Mouse (Mus musculus) testis, adult 2 months (tissue): ENCODE results near the gene Lgi4. TPM values are rescaled to one million over a fixed set of nuclear protein-coding genes. Genes with fewer than 3 reads are reported as not detected.

Source experiments
- H3K27ac ChIP-seq: fragments of 200-500 bp; 2 replicates; pipeline ENCODE4 v1.5.1; 2012; ENCODE audit warnings: low read depth, low read length; ENCODE audit not compliant: control insufficient read depth, insufficient read depth
- H3K27me3 ChIP-seq: fragments of 200-500 bp; 2 replicates; pipeline ENCODE4 v1.6.1; 2012; ENCODE audit warnings: mild to moderate bottlenecking, low read length, moderate library complexity; ENCODE audit not compliant: control insufficient read depth, insufficient read depth
- H3K36me3 ChIP-seq: fragments of 200-500 bp; 2 replicates; pipeline ENCODE4 v1.6.1; 2012; ENCODE audit warnings: mild to moderate bottlenecking, low read length; ENCODE audit not compliant: control insufficient read depth, insufficient read depth
- H3K4me1 ChIP-seq: fragments of 200-500 bp; 2 replicates; pipeline ENCODE4 v1.6.1; 2012; ENCODE audit warnings: low read length; ENCODE audit not compliant: control insufficient read depth, insufficient read depth
- H3K4me3 ChIP-seq: fragments of 200-500 bp; 2 replicates; pipeline ENCODE4 v1.5.1; 2012; ENCODE audit warnings: low read depth, mild to moderate bottlenecking, low read length, moderate library complexity, mixed read lengths; ENCODE audit not compliant: control insufficient read depth
- CTCF ChIP-seq: fragments of 200-500 bp; IDR thresholded peaks from 2 replicates; pipeline ENCODE4 v1.5.1; 2012; ENCODE audit warnings: low read depth, mild to moderate bottlenecking, inconsistent platforms, low read length, moderate library complexity; ENCODE audit not compliant: control insufficient read depth, insufficient read depth, insufficient replicate concordance
- POLR2A ChIP-seq: fragments of 200-500 bp; IDR thresholded peaks from 2 replicates; pipeline ENCODE4 v1.6.1; 2012; ENCODE audit warnings: low read depth, mild to moderate bottlenecking, inconsistent platforms, low read length, moderate library complexity; ENCODE audit not compliant: control insufficient read depth
- polyA plus RNA-seq: library from polyadenylated mRNA; depleted of rRNA; stranded (reverse); fragments of >200 nt; gene quantifications from 2 replicates; pipeline ENCODE4 v1.2.3, GENCODE M21; 2012

Gene Lgi4
- polyA plus RNA-seq, 1 experiment, result 2.0 TPM

DNA sequence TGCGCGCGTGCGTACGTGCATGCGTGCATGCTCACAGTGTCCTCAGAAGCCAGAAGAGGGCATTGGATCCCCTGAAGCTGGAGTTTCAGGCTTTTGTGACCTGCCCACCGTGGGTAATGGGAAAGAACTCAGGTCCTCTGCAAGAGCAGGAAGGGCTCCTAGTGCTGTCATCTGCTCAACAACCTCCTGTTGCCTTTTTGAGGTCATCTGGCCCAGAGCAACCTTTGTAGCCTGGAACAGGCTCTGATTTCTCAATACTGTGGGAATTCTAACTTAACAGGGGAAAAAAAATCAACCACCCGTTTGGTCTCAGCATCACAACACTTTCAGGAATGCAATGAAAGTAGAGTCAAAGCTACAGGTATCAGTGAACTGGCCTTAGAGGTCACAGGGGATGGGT, 20.5 kb downstream of the Lgi4 start:
- H3K27ac ChIP-seq, result no peak overlapping the region
- TF ChIP-seq CTCF (no peak), POLR2A (no peak)
- H3K4me3 ChIP-seq, result no peak overlapping the region
- no peaks in the 10 kb centered on the region for H3K36me3 ChIP-seq
- peaks cover 3% of the 10 kb centered on the region for H3K4me1 ChIP-seq
- no peaks in the 10 kb centered on the region for H3K27me3 ChIP-seq

DNA sequence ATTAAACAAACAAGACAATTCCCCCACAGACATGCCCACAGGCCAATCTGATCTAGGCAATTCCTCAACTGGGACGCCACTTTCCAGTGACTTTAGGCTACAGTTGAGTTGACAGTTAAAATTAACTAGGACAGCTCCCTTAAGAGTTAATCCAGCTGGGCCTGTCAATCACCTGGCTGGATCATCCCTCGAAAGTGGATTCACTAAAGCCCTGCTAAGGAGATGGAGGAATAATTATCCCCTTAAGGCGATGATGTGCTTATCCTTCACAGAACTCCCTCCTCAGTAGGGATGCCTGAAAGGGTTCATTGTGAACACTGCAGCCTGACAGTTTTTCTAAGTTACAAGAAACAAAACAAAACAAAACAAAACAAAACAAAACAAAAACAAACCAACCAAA, 21.5 kb downstream of the Lgi4 start:
- Histone ChIP-seq H3K4me1 (peaks cover 3% of the 10 kb centered on the region), H3K36me3 (no peaks in the 10 kb centered on the region), H3K27me3 (no peaks in the 10 kb centered on the region), H3K4me3 (no peak overlapping the region), H3K27ac (no peak overlapping the region)
- TF ChIP-seq POLR2A, result no peak
- TF ChIP-seq CTCF, result no peak

DNA sequence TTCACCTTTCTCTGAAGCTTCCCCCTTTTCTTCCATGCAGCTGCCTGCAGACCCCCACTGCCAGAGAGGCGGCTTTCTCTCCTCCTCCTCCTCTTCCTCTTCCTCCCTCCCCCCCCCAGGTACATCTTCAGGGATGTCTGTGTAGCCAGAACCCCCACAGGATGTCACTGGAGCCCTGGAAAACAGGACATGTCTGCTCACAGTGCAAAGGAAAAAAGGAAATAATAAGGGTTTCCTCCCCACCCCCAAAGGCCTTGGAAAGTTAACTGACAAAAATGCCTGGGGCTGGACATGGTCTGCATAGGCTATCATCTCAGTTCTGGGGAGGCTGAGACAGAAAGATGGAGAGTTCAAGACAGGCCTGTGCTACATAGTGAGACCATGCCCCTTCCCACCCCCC, 22.0 kb downstream of the Lgi4 start:
- Histone ChIP-seq H3K36me3 (no peaks in the 10 kb centered on the region), H3K27ac (no peak overlapping the region)

DNA sequence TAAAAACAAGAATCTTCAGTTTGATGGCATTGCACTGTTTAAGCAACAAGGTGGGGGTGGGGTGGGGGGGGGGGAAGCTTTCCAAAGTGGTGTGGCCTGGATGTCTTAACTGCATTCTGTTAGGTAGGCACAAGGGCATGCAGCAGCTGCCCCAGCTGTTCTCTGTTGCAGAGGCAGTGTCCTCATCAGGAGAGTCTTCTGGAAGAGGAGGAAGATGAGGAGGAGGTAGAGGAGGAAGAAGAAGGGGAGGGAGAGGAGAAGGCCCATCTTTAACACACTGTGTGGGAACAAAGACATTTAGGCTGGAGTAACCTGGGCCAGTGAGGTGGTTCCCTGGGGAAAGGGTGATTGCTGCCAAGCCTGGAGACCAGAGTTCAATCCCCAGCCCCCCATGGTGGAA, 23.0 kb downstream of the Lgi4 start:
- Histone ChIP-seq H3K36me3 (no peaks in the 10 kb centered on the region), H3K4me3 (no peak overlapping the region), H3K27ac (no peak overlapping the region), H3K27me3 (no peaks in the 10 kb centered on the region), H3K4me1 (peaks cover 3% of the 10 kb centered on the region)
- TF ChIP-seq CTCF, result no peak
- TF ChIP-seq POLR2A, result no peak

More for the DNA sequence above, 22.0 kb downstream of the Lgi4 start:
- no peak overlapping the region for H3K4me3 ChIP-seq
- H3K27me3 ChIP-seq, result no peaks in the 10 kb centered on the region
- no peak for TF ChIP-seq CTCF
- no peak for TF ChIP-seq POLR2A
- peaks cover 3% of the 10 kb centered on the region for H3K4me1 ChIP-seq

DNA sequence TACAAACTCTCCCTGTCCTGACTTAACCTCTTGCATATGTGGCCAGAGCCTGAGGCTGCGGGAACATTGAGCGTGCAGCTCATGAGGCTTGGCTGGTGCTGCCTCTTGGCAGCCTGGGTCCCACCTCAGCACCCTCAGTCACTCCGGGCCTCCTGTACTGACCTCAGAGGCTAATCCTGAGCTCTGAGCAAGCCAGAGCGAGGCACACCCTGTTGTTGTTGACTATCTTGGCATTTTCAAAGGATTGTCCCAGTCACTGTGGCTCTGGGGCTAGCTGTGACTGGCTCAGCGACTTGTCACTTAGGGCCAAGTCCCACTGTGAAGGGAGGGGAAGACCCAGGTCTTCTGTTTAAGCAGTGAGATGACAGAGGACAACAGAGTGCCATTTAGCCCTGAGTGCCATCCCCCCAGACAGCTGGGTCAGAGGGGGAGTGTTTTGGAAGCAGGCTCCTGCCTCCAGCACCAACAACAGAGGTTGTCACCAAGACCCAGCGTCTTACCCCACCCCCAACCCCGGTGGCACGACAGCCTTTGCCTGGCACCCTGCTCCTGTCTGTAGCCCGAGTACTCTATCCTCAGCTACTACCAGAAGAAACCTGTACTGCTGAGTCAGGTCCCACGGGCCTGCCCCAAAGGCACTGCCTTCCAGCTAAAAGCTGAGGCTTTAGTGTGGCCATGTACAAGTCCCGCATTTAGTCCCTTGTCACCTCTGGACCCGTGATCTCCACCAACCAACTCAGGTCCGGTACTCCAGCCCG, 23.9 kb downstream of the Lgi4 start:
- Histone ChIP-seq H3K27me3 (no peaks in the 10 kb centered on the region), H3K4me1 (peaks cover 3% of the 10 kb centered on the region), H3K36me3 (no peaks in the 10 kb centered on the region), H3K27ac (no peak overlapping the region; the same call in 1 of the 2 replicates), H3K4me3 (no peak overlapping the region)
- TF ChIP-seq CTCF (no peak), POLR2A (no peak)

DNA sequence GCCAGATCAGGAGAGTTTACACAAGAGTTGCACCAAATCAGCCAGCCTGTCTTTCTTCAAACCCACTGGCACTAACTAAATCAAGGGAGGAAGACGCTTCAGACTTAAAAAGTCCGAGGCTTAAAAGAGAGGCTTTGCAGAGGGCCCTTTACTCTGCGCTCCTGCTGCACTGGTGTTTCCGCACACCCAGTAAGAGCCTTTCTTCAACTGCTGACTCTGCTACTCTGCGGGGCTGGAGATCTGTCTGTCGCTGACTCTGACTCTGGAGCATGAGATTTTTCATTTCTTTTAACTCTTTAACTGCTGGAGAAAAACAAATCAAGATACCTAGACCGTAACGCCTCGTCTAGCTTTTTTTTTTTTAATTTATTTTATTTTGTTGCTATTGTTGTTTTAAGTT, 25.0 kb downstream of the Lgi4 start:
- Histone ChIP-seq H3K27ac (no peak overlapping the region), H3K36me3 (no peaks in the 10 kb centered on the region), H3K27me3 (no peaks in the 10 kb centered on the region), H3K4me1 (peaks cover 3% of the 10 kb centered on the region), H3K4me3 (no peak overlapping the region)
- TF ChIP-seq POLR2A (no peak), CTCF (no peak)

DNA sequence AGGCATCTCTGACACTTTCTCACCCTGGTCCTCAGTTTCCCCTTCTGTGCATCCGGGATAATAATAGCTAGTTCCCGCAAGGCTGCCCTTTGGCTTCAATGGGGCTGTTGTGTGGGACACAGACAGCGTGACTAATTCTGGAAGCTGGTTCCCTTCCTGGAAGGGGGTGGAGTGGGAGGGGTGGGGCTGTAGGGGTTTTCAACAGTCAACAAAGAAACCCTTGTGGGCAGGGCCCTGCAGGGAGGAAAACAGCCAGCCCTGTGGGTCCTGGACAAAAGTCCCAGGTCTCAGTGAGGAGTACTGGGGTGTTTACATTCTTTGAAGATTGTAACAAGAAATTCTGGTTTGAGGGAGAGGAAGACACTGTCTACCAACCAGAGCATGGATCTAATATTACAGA, 26.0 kb downstream of the Lgi4 start:
- Histone ChIP-seq H3K4me3 (no peak overlapping the region), H3K4me1 (peaks cover 3% of the 10 kb centered on the region), H3K27ac (no peak overlapping the region), H3K36me3 (no peaks in the 10 kb centered on the region), H3K27me3 (no peaks in the 10 kb centered on the region)
- TF ChIP-seq POLR2A, result no peak
- no peak for TF ChIP-seq CTCF
